ENCODE assay signal across 8 mouse cellular contexts in genomic region chr1:13050140-13050775, GRCm38 (mm10).
DNase-seq lines count a peak whose midpoint lies in the region; ATAC-seq and TF ChIP-seq lines count a peak whose summit lies in the region.

No protein-coding gene starts in this region.

- H3K27ac ChIP-seq in forebrain, embryonic 14.5 days (ENCODE audit: low read depth, low read length), result no peak overlapping the region
- H3K27ac ChIP-seq in intestine, embryonic 14.5 days (ENCODE audit: low read depth), result no peak overlapping the region
- H3K27ac ChIP-seq in limb, embryonic 12.5 days, result no peak overlapping the region
- no peak overlapping the region for H3K27ac ChIP-seq in stomach, postnatal 0 days (replicated peaks)

- WGBS in forebrain, embryonic 14.5 days, result 18% methylated on average over 17 of the region's 17 CpGs
- 19% methylated on average over 17 of the region's 17 CpGs for WGBS in intestine, embryonic 14.5 days
- 23% methylated on average over 17 of the region's 17 CpGs for WGBS in limb, embryonic 12.5 days
- 18% methylated on average over 17 of the region's 17 CpGs for WGBS in stomach, postnatal 0 days

- no peaks in the 10 kb centered on the region for H3K27me3 ChIP-seq in forebrain, embryonic 14.5 days (replicated peaks; ENCODE audit: control insufficient read depth, insufficient read depth, low read length)
- no peaks in the 10 kb centered on the region for H3K27me3 ChIP-seq in intestine, embryonic 14.5 days (replicated peaks; ENCODE audit: control insufficient read depth, insufficient read depth, low read length)
- H3K27me3 ChIP-seq in limb, embryonic 12.5 days, result peaks cover 21% of the 10 kb centered on the region
- H3K27me3 ChIP-seq in stomach, postnatal 0 days (ENCODE audit: control insufficient read depth, insufficient read depth, low read length), result no peaks in the 10 kb centered on the region

- H3K36me3 ChIP-seq in forebrain, embryonic 14.5 days (ENCODE audit: control insufficient read depth, insufficient read depth, low read length), result no peaks in the 10 kb centered on the region
- H3K36me3 ChIP-seq in intestine, embryonic 14.5 days (ENCODE audit: control insufficient read depth, insufficient read depth, low read length), result no peaks in the 10 kb centered on the region
- no peaks in the 10 kb centered on the region for H3K36me3 ChIP-seq in limb, embryonic 12.5 days
- H3K36me3 ChIP-seq in stomach, postnatal 0 days (ENCODE audit: control insufficient read depth, insufficient read depth, low read length), result no peaks in the 10 kb centered on the region

- no peak overlapping the region for H3K4me3 ChIP-seq in forebrain, embryonic 14.5 days (ENCODE audit: low read depth, low read length)
- H3K4me3 ChIP-seq in intestine, embryonic 14.5 days (ENCODE audit: low read depth, low read length), result no peak overlapping the region
- no peak overlapping the region for H3K4me3 ChIP-seq in limb, embryonic 12.5 days (replicated peaks)
- H3K4me3 ChIP-seq in stomach, postnatal 0 days (ENCODE audit: low read depth, low read length), result 0 out of 2 replicates have a peak overlapping the region, but pooled peaks have one; percentile 4

- TF ChIP-seq CTCF in stomach, postnatal 0 days (IDR thresholded peaks at IDR 0.05; ENCODE audit: low read depth), result peak; percentile 82

- no peak overlapping the region for H3K9ac ChIP-seq in forebrain, embryonic 14.5 days (ENCODE audit: low read length)
- no peak overlapping the region for H3K9ac ChIP-seq in intestine, embryonic 14.5 days (ENCODE audit: low read length)
- no peak overlapping the region for H3K9ac ChIP-seq in limb, embryonic 12.5 days (replicated peaks)
- H3K9ac ChIP-seq in stomach, postnatal 0 days (ENCODE audit: low read length), result no peak overlapping the region

- H3K9me3 ChIP-seq in forebrain, embryonic 14.5 days (replicated peaks; ENCODE audit: control insufficient read depth, low read length), result no peaks in the 10 kb centered on the region
- H3K9me3 ChIP-seq in intestine, embryonic 14.5 days (ENCODE audit: control insufficient read depth, low read length), result no peaks in the 10 kb centered on the region
- H3K9me3 ChIP-seq in limb, embryonic 12.5 days, result no peaks in the 10 kb centered on the region
- no peaks in the 10 kb centered on the region for H3K9me3 ChIP-seq in stomach, postnatal 0 days (ENCODE audit: control insufficient read depth, low read length)

- peak; percentile 40 to 53 for DNase-seq in left cerebral cortex, adult 18-20 months (ENCODE audit: low spot score in 2 of 2)
- DNase-seq in left cerebral cortex, adult 11 months (ENCODE audit: low spot score), result no peak
- DNase-seq in cerebellum, adult 11 months, result peak; percentile 21
- peak; percentile 71 for DNase-seq in forebrain, embryonic 14.5 days (ENCODE audit: low spot score)
- peak; percentile 71 for DNase-seq in intestine, embryonic 14.5 days (ENCODE audit: low spot score)
- DNase-seq in natural killer cell, adult 2 months (ENCODE audit: low spot score in 2 of 2), result peak; percentile 7 to 39
- DNase-seq in stomach, postnatal 0 days (ENCODE audit: low spot score), result peak; percentile 49

- no peaks in the 10 kb centered on the region for H3K4me1 ChIP-seq in forebrain, embryonic 14.5 days (ENCODE audit: control insufficient read depth, insufficient read depth, low read length)
- no peaks in the 10 kb centered on the region for H3K4me1 ChIP-seq in intestine, embryonic 14.5 days (replicated peaks; ENCODE audit: control insufficient read depth, insufficient read depth, low read length)
- no peaks in the 10 kb centered on the region for H3K4me1 ChIP-seq in limb, embryonic 12.5 days (replicated peaks)
- H3K4me1 ChIP-seq in stomach, postnatal 0 days (replicated peaks; ENCODE audit: control insufficient read depth, insufficient read depth), result no peaks in the 10 kb centered on the region

- no peak for ATAC-seq in forebrain, embryonic 14.5 days
- no peak for ATAC-seq in intestine, embryonic 14.5 days (replicated peaks; ENCODE audit: low FRiP score, low TSS enrichment, low read depth)
- no peak for ATAC-seq in limb, embryonic 12.5 days (ENCODE audit: insufficient number of reproducible peaks, insufficient read depth, low FRiP score, low TSS enrichment, low read depth)
- no peak for ATAC-seq in stomach, postnatal 0 days (ENCODE audit: low FRiP score, low TSS enrichment)

- TF ChIP-seq EP300 in stomach, postnatal 0 days (optimal IDR thresholded peaks at IDR 0.05), result no peak

- H3K4me2 ChIP-seq in forebrain, embryonic 14.5 days (ENCODE audit: low read length), result no peak overlapping the region
- peak overlapping the region; percentile 26 for H3K4me2 ChIP-seq in intestine, embryonic 14.5 days (ENCODE audit: low read length)
- H3K4me2 ChIP-seq in limb, embryonic 12.5 days, result peak overlapping the region; percentile 38
- H3K4me2 ChIP-seq in stomach, postnatal 0 days (replicated peaks; ENCODE audit: low read depth), result peak overlapping the region; percentile 43
